Mouse (Mus musculus) thymus, postnatal 36 days (tissue): ENCODE measurements around the gene Npas3.

ENCODE experiments used
- DNase-seq, 2 experiments: peaks; one replicate each; pipeline ENCODE4 v3.0.0; 2022; ENCODE audit warnings: mixed read lengths in 2 of 2

The Npas3 gene

GRCm38 (mm10) chr12:53698483-53699227, 450.2 kb downstream of the Npas3 start:
- no peak for DNase-seq

GRCm38 (mm10) chr12:53719896-53720295, 471.4 kb downstream of the Npas3 start:
- DNase-seq: no peak

- DNase-seq: no peak
Observed at GRCm38 (mm10) chr12:53722156-53722555, 473.7 kb downstream of the Npas3 start.

GRCm38 (mm10) chr12:53722718-53723698, 474.5 kb downstream of the Npas3 start:
- DNase-seq: no peak

GRCm38 (mm10) chr12:53729275-53729674, 480.8 kb downstream of the Npas3 start:
- DNase-seq: no peak

- DNase-seq: no peak
Observed at GRCm38 (mm10) chr12:53738549-53739292, 490.2 kb downstream of the Npas3 start.

GRCm38 (mm10) chr12:53746653-53747052, 498.2 kb downstream of the Npas3 start:
- no peak for DNase-seq

GRCm38 (mm10) chr12:53749375-53749774, 500.9 kb downstream of the Npas3 start:
- no peak for DNase-seq

GRCm38 (mm10) chr12:53752281-53753072, 504.0 kb downstream of the Npas3 start:
- no peak for DNase-seq

GRCm38 (mm10) chr12:53753368-53753937, 505.0 kb downstream of the Npas3 start:
- no peak for DNase-seq

- no peak for DNase-seq
Observed at GRCm38 (mm10) chr12:53754236-53754635, 505.8 kb downstream of the Npas3 start.

GRCm38 (mm10) chr12:53757631-53758030, 509.2 kb downstream of the Npas3 start:
- DNase-seq: no peak

- no peak for DNase-seq
Observed at GRCm38 (mm10) chr12:53758356-53758755, 509.9 kb downstream of the Npas3 start.

- DNase-seq: no peak
Observed at GRCm38 (mm10) chr12:53764143-53764542, 515.7 kb downstream of the Npas3 start.

- DNase-seq: no peak
Observed at GRCm38 (mm10) chr12:53768392-53768791, 519.9 kb downstream of the Npas3 start.

GRCm38 (mm10) chr12:53771394-53771936, 523.0 kb downstream of the Npas3 start:
- no peak for DNase-seq

- DNase-seq: no peak
Observed at GRCm38 (mm10) chr12:53781850-53782552, 533.5 kb downstream of the Npas3 start.

- DNase-seq: no peak
Observed at GRCm38 (mm10) chr12:53789501-53789900, 541.0 kb downstream of the Npas3 start.

- DNase-seq: no peak
Observed at GRCm38 (mm10) chr12:53794718-53795400, 546.4 kb downstream of the Npas3 start.

GRCm38 (mm10) chr12:53801831-53802230, 553.4 kb downstream of the Npas3 start:
- no peak for DNase-seq
